Mouse (Mus musculus): ENCODE results near the gene Cfap74. TPM values are rescaled to one million over a fixed set of nuclear protein-coding genes. Genes with fewer than 3 reads are reported as not detected.

The Cfap74 gene
- total and polyA plus RNA-seq, 2 experiments from 2014 or later, result 0.29 to 1.1 TPM

DNA sequence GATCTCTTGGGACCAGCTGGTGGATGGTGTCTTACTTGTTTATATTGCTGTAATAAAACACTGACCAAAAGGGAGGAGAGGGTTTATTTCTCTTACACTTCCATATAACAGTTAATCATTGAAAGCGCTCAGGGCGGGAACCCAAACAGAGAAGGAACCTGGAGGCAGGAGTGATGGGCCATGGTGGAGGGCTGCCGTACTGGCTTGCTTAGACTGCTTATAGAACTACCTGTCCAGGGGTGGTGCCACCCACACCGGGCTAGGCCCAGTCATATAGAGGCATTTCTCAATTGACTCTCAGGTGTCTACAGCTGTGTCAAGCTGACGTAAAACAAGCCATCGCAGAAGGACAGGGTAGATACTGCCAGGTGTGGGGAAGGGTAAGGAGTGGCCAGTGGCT, 42.2 kb upstream of the Cfap74 start:
- WGBS, result 81% methylated on average over 6 of the region's 6 CpGs
- Histone ChIP-seq H3K27ac (ENCODE audit: low read depth) (no peak overlapping the region), H3K4me1 (ENCODE audit: control insufficient read depth, insufficient read depth) (no peaks in the 10 kb centered on the region), H3K36me3 (replicated peaks; ENCODE audit: control insufficient read depth, insufficient read depth, low read length) (no peaks in the 10 kb centered on the region), H3K4me2 (ENCODE audit: low read depth, low read length) (no peak overlapping the region), H3K9ac (replicated peaks; ENCODE audit: low read depth, low read length) (no peak overlapping the region), H3K27me3 (ENCODE audit: control insufficient read depth, insufficient read depth, low read length) (peaks cover 23% of the 10 kb centered on the region), H3K4me3 (ENCODE audit: low read depth, low read length) (no peak overlapping the region), H3K9me3 (replicated peaks; ENCODE audit: control insufficient read depth, low read length) (no peaks in the 10 kb centered on the region)
- ATAC-seq (ENCODE audit: insufficient read depth, low read depth) (no peak), DNase-seq (ENCODE audit: low spot score) (no peak)
- TF ChIP-seq EP300 (IDR thresholded peaks at IDR 0.05; ENCODE audit: low read depth) (no peak), CTCF (IDR thresholded peaks at IDR 0.05; ENCODE audit: low read depth) (no peak)

DNA sequence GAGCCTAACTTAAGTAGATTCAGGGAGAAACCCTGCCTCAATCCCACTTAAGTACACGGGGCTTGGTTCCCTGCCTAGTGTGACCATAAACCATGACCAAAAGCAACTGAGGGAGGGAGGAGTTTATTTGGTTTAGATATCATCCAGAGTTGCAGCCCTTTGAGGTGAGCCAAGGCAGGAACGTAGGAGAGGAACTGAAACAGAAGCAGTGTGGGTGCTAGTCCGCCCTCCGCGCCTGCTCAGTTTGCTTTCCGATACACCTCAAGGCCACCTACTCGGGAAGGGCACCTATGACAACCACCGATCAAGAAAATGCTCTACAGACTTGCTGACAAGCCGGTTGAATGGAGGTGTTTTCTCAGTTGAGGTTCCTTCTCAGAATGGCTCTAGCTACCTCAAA, 41.3 kb upstream of the Cfap74 start:
- 86% methylated on average over 9 of the region's 9 CpGs for WGBS
- Histone ChIP-seq H3K4me1 (ENCODE audit: control insufficient read depth, insufficient read depth) (no peaks in the 10 kb centered on the region), H3K9me3 (replicated peaks; ENCODE audit: control insufficient read depth, low read length) (no peaks in the 10 kb centered on the region), H3K4me2 (ENCODE audit: low read depth, low read length) (no peak overlapping the region), H3K27ac (ENCODE audit: low read depth) (no peak overlapping the region), H3K4me3 (ENCODE audit: low read depth, low read length) (no peak overlapping the region), H3K9ac (replicated peaks; ENCODE audit: low read depth, low read length) (no peak overlapping the region), H3K36me3 (replicated peaks; ENCODE audit: control insufficient read depth, insufficient read depth, low read length) (no peaks in the 10 kb centered on the region), H3K27me3 (ENCODE audit: control insufficient read depth, insufficient read depth, low read length) (peaks cover 13% of the 10 kb centered on the region)
- DNase-seq (ENCODE audit: low spot score), result no peak
- TF ChIP-seq EP300 (IDR thresholded peaks at IDR 0.05; ENCODE audit: low read depth) (no peak), CTCF (IDR thresholded peaks at IDR 0.05; ENCODE audit: low read depth) (no peak)
- no peak for ATAC-seq (ENCODE audit: insufficient read depth, low read depth)

DNA sequence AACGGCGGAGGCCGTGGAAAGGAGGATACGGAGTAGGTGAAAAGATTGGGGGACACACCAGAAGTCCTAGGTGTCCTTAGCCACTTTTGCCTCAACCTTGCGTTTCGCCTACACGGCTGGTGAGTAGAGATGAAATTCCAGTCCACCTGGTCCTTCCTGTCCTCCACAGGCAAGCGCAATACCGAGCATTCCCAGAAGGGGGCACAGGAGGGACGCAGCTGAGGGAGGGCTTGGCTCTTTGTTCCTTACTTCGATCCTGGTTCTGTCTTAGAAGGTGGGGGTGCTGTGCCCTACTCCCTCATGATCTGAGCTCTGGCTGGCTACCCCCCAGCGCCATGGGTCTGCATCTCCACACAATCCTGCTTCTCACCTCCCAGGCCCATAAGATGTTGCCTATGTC, 40.3 kb upstream of the Cfap74 start:
- peak; percentile 12 for DNase-seq (ENCODE audit: low spot score)
- Histone ChIP-seq H3K9ac (replicated peaks; ENCODE audit: low read depth, low read length) (no peak overlapping the region), H3K27ac (ENCODE audit: low read depth) (no peak overlapping the region), H3K4me1 (ENCODE audit: control insufficient read depth, insufficient read depth) (no peaks in the 10 kb centered on the region), H3K9me3 (replicated peaks; ENCODE audit: control insufficient read depth, low read length) (no peaks in the 10 kb centered on the region), H3K4me2 (ENCODE audit: low read depth, low read length) (no peak overlapping the region), H3K4me3 (ENCODE audit: low read depth, low read length) (no peak overlapping the region), H3K36me3 (replicated peaks; ENCODE audit: control insufficient read depth, insufficient read depth, low read length) (no peaks in the 10 kb centered on the region), H3K27me3 (ENCODE audit: control insufficient read depth, insufficient read depth, low read length) (peaks cover 8% of the 10 kb centered on the region)
- ATAC-seq (ENCODE audit: insufficient read depth, low read depth), result no peak
- TF ChIP-seq EP300 (IDR thresholded peaks at IDR 0.05; ENCODE audit: low read depth) (no peak), CTCF (IDR thresholded peaks at IDR 0.05; ENCODE audit: low read depth) (peak; percentile 69)
- WGBS, result 27% methylated on average over 12 of the region's 12 CpGs

DNA sequence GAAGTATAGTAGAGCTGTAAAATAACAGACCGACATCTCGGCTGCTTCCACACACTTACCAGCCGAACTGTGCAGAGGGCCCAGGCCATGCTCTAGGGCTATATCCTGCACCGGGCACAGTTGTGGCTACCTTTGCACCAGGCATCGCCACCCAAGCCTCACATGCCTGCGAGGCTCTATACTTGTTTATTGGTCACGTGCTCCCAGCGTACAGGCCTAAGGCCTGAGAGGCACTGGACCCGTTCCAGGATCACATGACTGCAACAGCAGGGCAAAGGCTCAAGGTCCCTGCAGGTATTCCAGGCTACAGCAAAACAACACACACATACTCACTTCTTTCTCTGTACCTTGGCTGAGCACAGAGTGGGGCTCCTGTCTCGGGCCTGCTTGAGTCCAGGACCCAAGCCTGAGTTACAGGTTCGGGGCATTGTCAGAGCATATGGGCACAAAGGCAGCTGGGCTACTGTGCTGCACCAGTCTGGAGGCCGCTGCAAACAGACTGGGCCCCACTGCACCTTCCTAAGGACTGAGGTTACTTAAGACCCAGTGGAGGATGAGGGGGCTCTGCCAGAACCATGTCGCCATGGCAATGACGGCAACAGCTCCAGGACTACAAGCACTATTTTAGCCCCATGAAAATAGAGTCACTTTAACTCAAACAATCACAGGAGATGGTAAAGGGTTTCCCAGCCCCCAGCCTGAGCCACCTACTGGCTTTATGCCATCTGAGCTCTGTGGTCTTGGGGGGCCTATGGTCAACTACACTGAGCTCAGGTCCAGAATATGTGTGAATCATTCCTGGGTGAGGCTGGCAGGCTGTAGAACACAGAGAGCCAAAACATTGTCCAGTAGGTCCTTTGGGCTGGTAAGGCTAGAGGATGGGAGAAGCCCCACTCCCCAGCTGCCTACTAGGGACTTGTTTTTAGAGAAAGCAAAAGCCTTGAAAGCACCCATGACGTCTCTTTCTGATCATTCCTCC, 38.0 kb upstream of the Cfap74 start:
- Histone ChIP-seq H3K9me3 (replicated peaks; ENCODE audit: control insufficient read depth, low read length) (no peaks in the 10 kb centered on the region), H3K4me3 (ENCODE audit: low read depth, low read length) (no peak overlapping the region), H3K36me3 (replicated peaks; ENCODE audit: control insufficient read depth, insufficient read depth, low read length) (no peaks in the 10 kb centered on the region), H3K9ac (replicated peaks; ENCODE audit: low read depth, low read length) (no peak overlapping the region), H3K4me2 (ENCODE audit: low read depth, low read length) (no peak overlapping the region), H3K27me3 (ENCODE audit: control insufficient read depth, insufficient read depth, low read length) (no peaks in the 10 kb centered on the region), H3K4me1 (ENCODE audit: control insufficient read depth, insufficient read depth) (no peaks in the 10 kb centered on the region), H3K27ac (ENCODE audit: low read depth) (no peak overlapping the region)
- WGBS, result 76% methylated on average over 15 of the region's 15 CpGs
- ATAC-seq (ENCODE audit: insufficient read depth, low read depth), result no peak
- no peak for DNase-seq (ENCODE audit: low spot score)
- no peak for TF ChIP-seq CTCF (IDR thresholded peaks at IDR 0.05; ENCODE audit: low read depth)
- no peak for TF ChIP-seq EP300 (IDR thresholded peaks at IDR 0.05; ENCODE audit: low read depth)

DNA sequence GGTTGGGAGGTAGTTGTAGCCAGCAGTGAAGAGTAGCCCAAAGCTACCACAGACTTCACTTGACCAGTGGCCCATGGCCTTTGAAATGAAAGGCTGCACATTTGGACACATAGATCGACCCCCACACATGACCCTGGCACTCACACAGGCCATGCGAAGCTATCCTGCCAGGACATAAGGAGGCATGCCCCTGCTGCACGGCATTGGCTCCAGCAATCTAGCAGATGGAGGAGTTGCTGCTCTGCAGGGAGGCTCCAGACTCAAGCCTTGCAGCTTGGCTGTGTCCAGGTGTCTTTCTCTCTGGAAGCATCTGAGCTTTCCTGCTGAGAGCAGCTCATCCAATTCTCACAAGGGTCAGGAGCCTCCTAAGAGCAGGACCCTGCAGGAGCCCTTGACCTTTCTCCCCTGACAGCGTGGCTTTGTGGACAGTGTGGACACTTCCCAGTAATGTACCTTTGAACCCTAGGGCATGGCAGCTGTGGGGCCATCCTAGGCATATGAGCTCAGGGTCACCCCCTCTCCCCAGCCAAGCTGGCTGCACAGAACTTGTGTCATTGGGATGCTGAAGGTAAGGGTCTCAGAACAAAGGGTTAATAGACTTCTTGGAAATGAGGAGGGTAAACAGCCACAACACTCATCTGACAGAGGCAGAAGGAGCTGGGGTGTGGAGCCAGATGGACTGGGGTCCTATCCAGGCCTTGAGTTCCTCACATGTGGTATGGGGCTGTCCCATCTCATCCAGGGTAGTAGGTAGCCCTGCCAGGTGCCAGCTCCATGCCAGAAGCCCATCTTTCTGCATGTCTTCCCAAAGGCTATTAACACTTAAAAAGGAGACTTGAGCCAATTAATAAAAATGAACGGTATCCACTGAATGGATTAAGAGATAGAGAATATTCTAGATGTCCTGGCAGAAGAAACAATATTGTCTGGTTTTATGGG, 36.9 kb upstream of the Cfap74 start:
- Histone ChIP-seq H3K27me3 (ENCODE audit: control insufficient read depth, insufficient read depth, low read length) (no peaks in the 10 kb centered on the region), H3K9ac (replicated peaks; ENCODE audit: low read depth, low read length) (no peak overlapping the region), H3K4me1 (ENCODE audit: control insufficient read depth, insufficient read depth) (no peaks in the 10 kb centered on the region), H3K4me2 (ENCODE audit: low read depth, low read length) (no peak overlapping the region), H3K9me3 (replicated peaks; ENCODE audit: control insufficient read depth, low read length) (no peaks in the 10 kb centered on the region), H3K4me3 (ENCODE audit: low read depth, low read length) (no peak overlapping the region), H3K36me3 (replicated peaks; ENCODE audit: control insufficient read depth, insufficient read depth, low read length) (no peaks in the 10 kb centered on the region), H3K27ac (ENCODE audit: low read depth) (no peak overlapping the region)
- DNase-seq (ENCODE audit: low spot score) (no peak), ATAC-seq (ENCODE audit: insufficient read depth, low read depth) (no peak)
- TF ChIP-seq EP300 (IDR thresholded peaks at IDR 0.05; ENCODE audit: low read depth), result no peak
- 67% methylated on average over 5 of the region's 5 CpGs for WGBS

Measured in heart, postnatal 0 days (tissue).